Mouse (Mus musculus): ENCODE data around the gene Cpsf7. TPM values are rescaled to one million over a fixed set of nuclear protein-coding genes. Genes with fewer than 3 reads are reported as not detected.
A peak's percentile ranks its signal among the peaks of the same experiment; 100 is the strongest.

Gene Cpsf7
- total and polyA plus RNA-seq, 3 experiments, result 36.2 to 183 (median 69.8) TPM

- TF ChIP-seq ZNF384 (IDR thresholded peaks at IDR 0.05; ENCODE audit: low read depth, low read length) (0 out of 2 replicates have a peak, but pooled peaks have one; percentile 41), TBP (IDR thresholded peaks at IDR 0.05; ENCODE audit: low read depth, low read length) (no peak)
- H3K36me3 ChIP-seq (ENCODE audit: control insufficient read depth in 1 of 2, insufficient read depth in 2 of 2, low read length in 2 of 2), result peaks cover 19 to 36% of the 10 kb centered on the region in 2 experiments
- H3K4me1 ChIP-seq (ENCODE audit: control insufficient read depth in 1 of 2, insufficient read depth in 2 of 2, low read length in 2 of 2), result peaks cover 19 to 23% of the 10 kb centered on the region in 2 experiments
- no peak overlapping the region for H3K4me3 ChIP-seq (ENCODE audit: control insufficient read depth in 1 of 2, insufficient read depth in 1 of 2, low read depth in 2 of 2, low read length in 2 of 2)
- no peak overlapping the region for H3K9ac ChIP-seq (ENCODE audit: control insufficient read depth, low read depth, low read length, poor library complexity, severe bottlenecking)
- no peak for DNase-seq (ENCODE audit: low read depth, low spot score)
- H3K27ac ChIP-seq (ENCODE audit: control insufficient read depth, low read depth, low read length), result no peak overlapping the region
- no peaks in the 10 kb centered on the region for H3K9me3 ChIP-seq (replicated peaks; ENCODE audit: insufficient read depth, low read length)
- peaks cover 47% of the 10 kb centered on the region for H3K79me2 ChIP-seq (ENCODE audit: control insufficient read depth, insufficient read depth, low read length, poor library complexity)
- H3K27me3 ChIP-seq (ENCODE audit: control insufficient read depth in 1 of 2, insufficient read depth in 2 of 2, low read length in 2 of 2), result no peaks in the 10 kb centered on the region
These were observed 3.1 kb upstream of the Cpsf7 start for GRCm38 (mm10) chr19:10521926-10522325.

- DNase-seq (ENCODE audit: low read depth, low spot score), result peak; percentile 48
- Histone ChIP-seq H3K4me3 (ENCODE audit: control insufficient read depth in 1 of 2, insufficient read depth in 1 of 2, low read depth in 2 of 2, low read length in 2 of 2) (peak overlapping the region; percentile 44 to 92), H3K9ac (ENCODE audit: control insufficient read depth, low read depth, low read length, poor library complexity, severe bottlenecking) (peak overlapping the region; percentile 99), H3K9me3 (replicated peaks; ENCODE audit: insufficient read depth, low read length) (no peaks in the 10 kb centered on the region), H3K4me1 (ENCODE audit: control insufficient read depth in 1 of 2, insufficient read depth in 2 of 2, low read length in 2 of 2) (peaks cover 19 to 23% of the 10 kb centered on the region in 2 experiments), H3K36me3 (ENCODE audit: control insufficient read depth in 1 of 2, insufficient read depth in 2 of 2, low read length in 2 of 2) (peaks cover 12 to 45% of the 10 kb centered on the region in 2 experiments), H3K79me2 (ENCODE audit: control insufficient read depth, insufficient read depth, low read length, poor library complexity) (peaks cover 55% of the 10 kb centered on the region), H3K27me3 (ENCODE audit: control insufficient read depth in 1 of 2, insufficient read depth in 2 of 2, low read length in 2 of 2) (no peaks in the 10 kb centered on the region), H3K27ac (ENCODE audit: control insufficient read depth, low read depth, low read length) (peak overlapping the region; percentile 48)
- TF ChIP-seq NRF1 (IDR thresholded peaks at IDR 0.05; ENCODE audit: insufficient read depth, low read depth, low read length, poor library complexity, severe bottlenecking), result no peak
- TF ChIP-seq MYB (IDR thresholded peaks at IDR 0.05; ENCODE audit: low read depth, low read length), result no peak
- TF ChIP-seq POLR2A (IDR thresholded peaks at IDR 0.05; ENCODE audit: control insufficient read depth in 1 of 2, insufficient read depth in 1 of 2, low read depth in 1 of 2, low read length in 2 of 2, poor library complexity in 1 of 2), result no peak
- no peak for TF ChIP-seq MYC (IDR thresholded peaks at IDR 0.05; ENCODE audit: low read depth, low read length)
- TF ChIP-seq E2F4 (IDR thresholded peaks at IDR 0.05; ENCODE audit: borderline replicate concordance, low read depth, low read length), result no peak
- no peak for TF ChIP-seq CHD2 (IDR thresholded peaks at IDR 0.05; ENCODE audit: low read length)
- TF ChIP-seq BHLHE40 (IDR thresholded peaks at IDR 0.05; ENCODE audit: borderline replicate concordance, low read depth, low read length), result no peak
- no peak; the same call in 1 of the 2 replicates for TF ChIP-seq ETS1 (IDR thresholded peaks at IDR 0.05; ENCODE audit: low read depth, low read length)
- TF ChIP-seq USF2 (IDR thresholded peaks at IDR 0.05; ENCODE audit: borderline replicate concordance in 1 of 2, insufficient read depth in 1 of 2, low read depth in 1 of 2, low read length in 2 of 2), result no peak
- no peak for TF ChIP-seq RAD21 (IDR thresholded peaks at IDR 0.05; ENCODE audit: low read depth, low read length)
- TF ChIP-seq GATA1 (IDR thresholded peaks at IDR 0.05; ENCODE audit: low read depth, low read length), result peak; percentile 53
- TF ChIP-seq TBP (IDR thresholded peaks at IDR 0.05; ENCODE audit: low read depth, low read length), result no peak
- TF ChIP-seq ZKSCAN1 (IDR thresholded peaks at IDR 0.05; ENCODE audit: low read depth, low read length), result no peak
- TF ChIP-seq TCF12 (IDR thresholded peaks at IDR 0.05; ENCODE audit: low read depth, low read length), result 0 out of 2 replicates have a peak, but pooled peaks have one; percentile 20
- TF ChIP-seq EP300 (IDR thresholded peaks at IDR 0.05; ENCODE audit: low read depth in 1 of 2, low read length in 2 of 2), result peak; percentile 32 to 56; a peak in 2 of 4 replicates
- no peak for TF ChIP-seq KAT2A (conservative IDR thresholded peaks at IDR 0.05; ENCODE audit: low read depth, low read length)
- no peak for TF ChIP-seq SMC3 (IDR thresholded peaks at IDR 0.05; ENCODE audit: low read depth, low read length)
- no peak for TF ChIP-seq GABPA (IDR thresholded peaks at IDR 0.05; ENCODE audit: low read depth, low read length)
- TF ChIP-seq USF1 (IDR thresholded peaks at IDR 0.05; ENCODE audit: low read depth, low read length), result no peak
- no peak for TF ChIP-seq RCOR1 (IDR thresholded peaks at IDR 0.05; ENCODE audit: low read depth, low read length)
- no peak for TF ChIP-seq POLR2AphosphoS5 (IDR thresholded peaks at IDR 0.05; ENCODE audit: borderline replicate concordance, low read depth, low read length)
- TF ChIP-seq SIN3A (IDR thresholded peaks at IDR 0.05; ENCODE audit: low read length), result no peak; the same call in 1 of the 2 replicates
- no peak for TF ChIP-seq MXI1 (IDR thresholded peaks at IDR 0.05; ENCODE audit: low read depth, low read length)
- no peak for TF ChIP-seq CHD1 (IDR thresholded peaks at IDR 0.05; ENCODE audit: low read depth, low read length)
- TF ChIP-seq TAL1 (IDR thresholded peaks at IDR 0.05; ENCODE audit: low read length), result peak; percentile 39
- TF ChIP-seq MEF2A (IDR thresholded peaks at IDR 0.05; ENCODE audit: extremely low read depth, insufficient replicate concordance, low read depth, low read length, poor library complexity, severe bottlenecking), result no peak
- TF ChIP-seq UBTF (IDR thresholded peaks at IDR 0.05; ENCODE audit: borderline replicate concordance, insufficient read depth, low read depth, low read length), result no peak
These were observed 1.5 kb upstream of the Cpsf7 start for GRCm38 (mm10) chr19:10523483-10524080.

All from MEL (cell line).